Mouse (Mus musculus) embryonic stem cell, embryonic (primary cell): ENCODE results near the gene Mrps23.

Source experiments
- CTCF ChIA-PET, 4 experiments: fragments of 300-600 bp in 2 of 4; fragments of 350-600 bp in 2 of 4; sonication (Branson Sonifier 250); formaldehyde crosslinking; loops; one replicate each; lab custom pipeline; 2022; ENCODE audit warnings: inconsistent platforms in 2 of 4; lab: Charles Lee
- POLR2A ChIA-PET, 4 experiments: fragments of 300-600 bp in 2 of 4; fragments of 350-600 bp in 2 of 4; sonication (Branson Sonifier 250); formaldehyde crosslinking; loops; one replicate each; lab custom pipeline; 2022; ENCODE audit warnings: antibody characterized with exemption in 4 of 4, inconsistent platforms in 1 of 4; lab: Charles Lee

The Mrps23 gene

DNA sequence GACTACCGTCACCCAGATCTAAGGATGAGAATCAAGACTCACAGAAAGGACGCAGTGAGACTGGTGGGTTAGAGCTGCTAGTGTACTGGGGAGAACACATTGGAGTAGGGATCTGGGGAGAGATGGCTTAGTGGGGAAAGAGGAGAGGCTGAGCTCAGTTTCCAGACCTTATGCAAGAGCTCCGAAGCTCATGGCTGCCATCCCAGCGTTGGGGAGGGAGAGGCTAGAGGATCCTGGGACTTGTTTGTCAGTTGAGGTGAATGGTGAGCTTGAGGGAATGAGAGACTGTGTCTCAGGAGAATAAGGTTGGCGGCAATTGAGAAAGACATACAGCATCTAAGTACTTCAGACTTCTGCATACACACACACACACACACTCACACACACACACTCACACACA, 44.4 kb downstream of the Mrps23 start:
- ChIA-PET CTCF (interaction anchor here in 2 of 4 experiments (0.6 to 1.4 kb wide), 4 partner anchors 9 to 496 kb away, joined by 3 to 4 read pairs (median 4); no protein-coding TSS in a partner anchor), POLR2A (interaction anchor here (0.6 to 1.4 kb wide), 10 partner anchors 12 to 574 kb away, joined by 3 to 5 read pairs (median 4); no protein-coding TSS in a partner anchor)

DNA sequence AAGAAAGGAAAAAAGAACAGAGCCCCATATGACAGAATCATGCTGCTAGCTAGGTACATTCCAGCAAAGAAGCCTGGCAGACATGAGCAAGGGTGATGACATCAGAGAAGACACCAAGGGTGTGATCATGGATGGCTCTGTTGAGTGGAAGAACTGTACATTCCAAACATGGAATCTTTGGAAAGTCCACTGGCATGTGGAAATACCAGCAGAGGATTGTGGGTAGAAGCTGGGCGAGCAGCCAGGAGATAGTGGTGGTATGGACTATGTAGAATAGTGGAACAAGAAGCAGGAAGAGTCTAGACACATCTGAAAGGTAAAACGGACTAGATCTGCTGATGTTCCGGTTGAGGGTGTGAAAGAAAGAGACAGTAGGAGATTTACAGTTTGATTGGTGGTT, 46.4 kb downstream of the Mrps23 start:
- ChIA-PET POLR2A (interaction anchor here in 3 of 4 experiments (0.6 to 1.4 kb wide), 4 partner anchors 11 to 572 kb away, joined by 3 to 4 read pairs (median 4); partner anchors contain the start of gene Mrps23 (in 1 of the 3)), CTCF (interaction anchor here in 1 of 4 experiments (1.0 to 2.1 kb wide), 2 partner anchors 15 to 572 kb away, joined by 3 to 20 read pairs; no protein-coding TSS in a partner anchor)

- ChIA-PET POLR2A (interaction anchor here in 3 of 4 experiments (0.6 to 2.2 kb wide), 15 partner anchors 10 to 579 kb away, joined by 3 to 13 read pairs (median 4); partner anchors contain the start of genes Mrps23 (in 2 of the 3) and Srsf1 (in 1 of the 3)), CTCF (interaction anchor here (0.6 to 2.7 kb wide), 44 partner anchors 8 to 686 kb away, joined by 3 to 21 read pairs (median 6); no protein-coding TSS in a partner anchor)
Measured at GRCm38 (mm10) chr11:88251295-88251694, 47.1 kb downstream of the Mrps23 start.

DNA sequence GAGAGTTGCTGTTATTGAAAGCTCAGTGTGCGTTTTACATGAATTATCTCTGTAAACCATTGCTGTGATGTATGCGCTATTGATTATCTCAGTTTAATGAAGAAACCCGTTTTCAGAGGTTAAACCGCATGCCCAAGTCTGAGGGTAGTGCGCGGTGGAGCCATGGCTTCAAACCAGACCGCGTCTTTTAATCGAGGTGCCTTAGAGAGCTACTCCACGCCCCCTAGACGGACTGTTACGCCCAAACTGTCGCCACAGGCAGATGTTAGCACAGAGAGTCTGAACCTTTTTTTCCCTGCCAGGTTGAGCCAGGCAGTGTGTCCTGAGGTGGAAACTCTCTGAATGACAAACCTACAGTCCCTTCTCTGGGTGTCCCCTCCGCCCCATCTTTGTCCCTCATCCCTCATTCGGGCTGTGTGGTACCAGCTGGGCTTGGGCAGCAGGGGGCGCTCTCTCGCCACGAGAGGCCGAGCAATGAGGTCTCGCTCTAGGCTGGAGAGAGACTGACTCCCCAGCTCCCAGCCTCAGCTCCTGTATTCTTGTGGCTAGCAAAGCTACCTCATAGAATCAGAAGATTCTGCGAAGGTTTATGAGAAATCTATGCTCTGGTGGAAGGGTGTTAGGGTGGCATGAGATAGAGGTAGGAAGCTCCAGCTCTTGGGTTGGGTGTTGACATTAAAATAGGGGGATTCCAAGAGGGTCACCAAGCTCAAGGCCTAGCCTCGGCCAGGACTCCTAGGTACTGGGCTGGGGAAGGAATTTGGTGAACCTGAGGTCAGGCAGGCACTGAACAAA, 48.0 kb downstream of the Mrps23 start:
- ChIA-PET CTCF (interaction anchor here (0.5 to 2.7 kb wide), 102 partner anchors 8 to 686 kb away, joined by 3 to 21 read pairs (median 4); partner anchors contain the start of genes Ccdc182 (in 1 of the 4) and Srsf1 (in 1 of the 4)), POLR2A (interaction anchor here in 3 of 4 experiments (0.6 to 2.2 kb wide), 29 partner anchors 9 to 578 kb away, joined by 3 to 13 read pairs (median 4); partner anchors contain the start of genes Ccdc182 (in 1 of the 3), Mrps23 (in 1 of the 3) and Srsf1 (in 1 of the 3))

GRCm38 (mm10) chr11:88252767-88253513, 48.8 kb downstream of the Mrps23 start:
- ChIA-PET CTCF (interaction anchor here (0.6 to 2.7 kb wide), 83 partner anchors 8 to 577 kb away, joined by 3 to 21 read pairs (median 4); partner anchors contain the start of gene Ccdc182 (in 1 of the 4)), POLR2A (interaction anchor here in 3 of 4 experiments (0.5 to 2.2 kb wide), 25 partner anchors 10 to 578 kb away, joined by 3 to 13 read pairs (median 3); partner anchors contain the start of genes Ccdc182 (in 1 of the 3), Mrps23 (in 1 of the 3) and Srsf1 (in 1 of the 3))

- POLR2A ChIA-PET = interaction anchor here in 3 of 4 experiments (0.5 to 2.2 kb wide), 7 partner anchors 51 to 569 kb away, joined by 3 to 7 read pairs (median 3); partner anchors contain the start of gene Srsf1 (in 1 of the 3)
- CTCF ChIA-PET = interaction anchor here in 2 of 4 experiments (0.9 to 2.7 kb wide), 12 partner anchors 10 to 576 kb away, joined by 3 to 21 read pairs (median 6); partner anchors contain the start of gene Ccdc182 (in 1 of the 2)
Measured at GRCm38 (mm10) chr11:88253514-88254167, 49.5 kb downstream of the Mrps23 start.

GRCm38 (mm10) chr11:88257700-88258099, 53.5 kb downstream of the Mrps23 start:
- CTCF ChIA-PET = interaction anchor here (0.6 to 2.2 kb wide), 27 partner anchors 9 to 1999 kb away, joined by 3 to 17 read pairs (median 3); no protein-coding TSS in a partner anchor

DNA sequence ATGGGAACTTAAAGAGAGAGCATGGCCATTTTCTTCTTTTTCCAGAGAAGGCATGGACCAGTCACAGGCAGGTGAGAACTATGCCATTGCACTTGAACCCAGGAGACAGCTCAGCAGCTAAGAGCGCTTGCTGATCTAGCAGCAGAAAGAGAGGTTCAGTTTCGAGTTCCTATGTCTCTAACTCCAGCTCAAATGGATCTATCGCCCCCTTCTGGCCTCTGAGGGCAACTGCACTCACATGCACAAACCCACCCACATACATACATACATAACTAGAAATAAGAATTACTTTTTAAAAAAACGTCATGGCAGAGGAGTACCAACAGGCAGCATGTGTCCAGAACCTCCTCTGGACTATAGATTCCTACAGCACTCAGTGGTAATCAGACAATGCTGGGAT, 54.0 kb downstream of the Mrps23 start:
- POLR2A ChIA-PET = interaction anchor here in 1 of 4 experiments (0.6 kb wide), 1 partner anchor 15 kb away, joined by 3 read pairs; no protein-coding TSS in a partner anchor
- CTCF ChIA-PET = interaction anchor here (0.5 to 2.2 kb wide), 36 partner anchors 9 to 2000 kb away, joined by 3 to 17 read pairs (median 3); no protein-coding TSS in a partner anchor

More at GRCm38 (mm10) chr11:88257700-88258099, 53.5 kb downstream of the Mrps23 start:
- POLR2A ChIA-PET = no interaction called here

GRCm38 (mm10) chr11:88260463-88260862, 56.3 kb downstream of the Mrps23 start:
- CTCF ChIA-PET = interaction anchor here in 3 of 4 experiments (0.6 to 2.6 kb wide), 5 partner anchors 8 to 141 kb away, joined by 3 to 13 read pairs (median 6); no protein-coding TSS in a partner anchor
- POLR2A ChIA-PET = interaction anchor here in 3 of 4 experiments (0.6 to 1.0 kb wide), 3 partner anchors 8 to 109 kb away, joined by 3 to 4 read pairs (median 3); no protein-coding TSS in a partner anchor
